Mouse (Mus musculus) urinary bladder, postnatal 25 days (tissue): ENCODE measurements around the gene Mapk12.

ENCODE experiments used
- DNase-seq: peaks from one replicate; pipeline ENCODE4 v3.0.0; 2022; ENCODE audit warnings: low spot score

Gene Mapk12

DNA sequence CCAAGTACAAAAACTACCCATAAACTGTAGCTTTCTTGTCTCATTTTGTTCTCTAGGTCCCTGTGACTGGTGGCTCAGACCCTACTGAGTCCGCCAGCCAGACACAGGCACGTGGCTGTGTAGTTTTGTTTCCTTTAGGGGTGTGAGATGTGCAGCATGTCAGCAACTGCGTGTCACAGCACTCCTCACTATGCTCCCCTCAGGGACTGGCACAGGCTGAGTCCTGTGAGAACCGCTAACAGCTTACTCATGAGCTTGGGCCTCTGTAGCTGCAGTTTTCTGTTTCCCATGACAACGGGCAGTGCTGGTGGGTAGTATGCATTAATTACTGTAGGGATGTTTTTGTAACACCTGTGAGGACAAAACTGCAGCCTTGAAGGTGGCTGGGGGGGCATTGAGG, 48.3 kb downstream of the Mapk12 start:
- no peak for DNase-seq

GRCm38 (mm10) chr15:89090662-89091061, 49.8 kb downstream of the Mapk12 start:
- no peak for DNase-seq

DNA sequence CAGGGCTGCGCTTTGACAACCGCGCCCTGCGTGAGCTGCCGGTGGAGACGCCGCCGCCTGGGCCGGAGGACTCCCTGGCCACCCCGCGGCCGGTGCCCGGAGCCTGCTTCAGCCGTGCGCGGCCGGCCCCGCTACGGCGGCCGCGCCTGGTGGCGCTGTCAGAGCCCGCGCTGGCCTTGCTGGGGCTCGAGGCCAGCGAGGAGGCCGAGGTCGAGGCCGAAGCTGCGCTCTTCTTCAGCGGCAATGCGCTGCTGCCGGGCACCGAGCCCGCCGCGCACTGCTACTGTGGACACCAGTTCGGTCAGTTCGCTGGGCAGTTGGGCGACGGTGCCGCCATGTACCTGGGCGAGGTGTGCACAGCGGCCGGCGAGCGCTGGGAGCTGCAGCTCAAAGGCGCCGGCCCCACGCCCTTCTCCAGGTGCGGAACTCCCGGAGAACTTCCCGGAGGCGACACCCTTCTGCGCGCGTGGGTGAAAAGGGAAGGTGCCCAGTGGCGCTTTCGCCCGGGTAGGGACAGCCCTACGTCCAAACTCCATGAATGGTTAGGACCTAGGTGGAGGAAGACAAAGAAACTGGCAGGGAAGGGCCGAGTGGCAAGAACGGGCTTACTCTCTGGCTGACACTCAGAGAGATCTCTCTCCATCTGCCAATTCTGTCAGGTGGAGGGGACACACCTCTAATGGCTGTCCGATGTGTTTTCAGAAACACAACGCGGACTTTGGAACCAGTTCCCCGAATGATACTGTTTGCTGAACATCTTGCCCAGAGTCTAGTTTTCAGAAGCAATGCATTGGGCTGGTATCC, 51.1 kb downstream of the Mapk12 start:
- DNase-seq, result peak; percentile 35

DNA sequence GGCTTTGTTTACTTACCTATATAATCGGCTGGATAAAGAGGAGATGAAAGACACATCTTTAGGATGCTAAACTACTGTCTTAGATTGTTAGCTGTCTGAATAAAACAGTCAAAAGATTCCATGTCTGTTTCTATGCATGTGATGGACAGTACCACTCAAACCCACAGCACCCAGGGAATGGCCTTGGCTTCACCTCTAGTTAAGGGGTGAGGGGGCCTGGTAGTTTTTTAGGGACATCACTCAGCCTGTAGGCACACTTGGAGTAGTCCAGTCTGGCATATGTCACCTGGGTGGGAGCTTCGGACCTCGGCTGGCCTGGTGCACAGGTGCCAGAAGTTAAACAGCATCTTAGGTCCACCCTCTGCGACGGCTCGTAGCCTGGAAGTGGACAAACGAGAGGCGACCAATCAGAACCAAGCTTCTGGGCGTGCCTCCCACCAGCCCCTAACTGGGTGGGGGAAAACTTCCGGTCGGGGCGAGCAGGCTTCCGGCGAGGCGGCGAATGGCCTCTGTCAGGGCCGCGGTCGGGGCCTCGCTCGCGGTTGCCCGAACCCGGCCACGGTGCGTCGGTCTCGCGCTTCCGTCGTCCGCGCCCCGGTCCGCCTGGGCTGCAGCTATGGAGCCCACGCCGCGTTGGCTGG, 51.8 kb downstream of the Mapk12 start, which contains the start of gene Selenoo:
Gene Selenoo (plus strand): TSS at position 478 of the 641 bp plus-strand sequence.
- DNase-seq, result peak; percentile 88

- no peak for DNase-seq
Observed at GRCm38 (mm10) chr15:89084826-89085225, 55.7 kb downstream of the Mapk12 start.

DNA sequence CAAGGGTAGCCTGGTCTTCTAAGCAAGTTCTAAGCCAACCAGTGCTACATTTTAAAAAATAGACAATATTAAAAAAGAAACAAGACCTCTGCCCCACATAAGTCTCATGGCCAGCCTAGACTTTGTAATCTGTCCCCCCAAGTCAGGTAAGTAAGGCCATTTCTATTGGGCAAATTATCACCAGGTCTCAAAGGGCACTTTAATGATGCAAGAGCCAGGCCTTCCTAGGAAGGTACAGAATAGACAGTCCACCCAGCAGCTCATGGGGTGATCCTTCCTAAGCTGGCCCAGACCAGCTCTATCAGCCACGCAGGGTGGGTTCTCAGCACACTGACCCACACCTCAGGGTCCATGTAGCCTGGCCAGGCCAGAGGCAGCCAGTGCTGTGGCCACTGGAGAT, 56.6 kb downstream of the Mapk12 start:
- DNase-seq, result no peak
